24 mouse cellular contexts compared by ENCODE assay signal in the genomic region with DNA sequence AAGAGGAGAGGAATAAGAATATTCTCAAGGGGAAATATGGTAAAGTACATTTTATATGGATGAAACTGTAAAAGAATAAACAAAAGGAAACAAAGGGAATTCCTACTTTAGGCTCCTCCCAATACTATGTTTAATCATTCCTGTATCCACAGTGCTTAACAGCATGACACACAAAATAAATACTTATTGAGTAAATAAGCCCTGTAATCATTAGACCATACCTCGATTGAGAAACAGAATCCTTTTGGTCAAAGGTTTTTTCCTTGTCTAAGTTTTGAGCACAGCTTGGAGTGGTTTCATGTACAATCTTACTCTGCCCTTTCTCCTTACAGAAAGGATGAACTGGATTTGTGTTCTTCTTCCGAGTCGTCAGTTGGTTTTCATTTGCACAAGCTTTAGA. TPM values are rescaled to one million over a fixed set of nuclear protein-coding genes. Genes with fewer than 3 reads are reported as not detected.
DNase-seq lines count a peak whose midpoint lies in the region; ATAC-seq and TF ChIP-seq lines count a peak whose summit lies in the region.
"Had no signal": no experiment of that assay in that cellular context is flagged by ENCODE, and none has a peak within 500 bp of the region (broad histone marks: within the 10 kb centered on the region; RNA-seq: fewer than 3 reads in every experiment).

No protein-coding gene starts in this region.

- H3K79me2 ChIP-seq in liver, adult 2 months (ENCODE audit: control insufficient read depth, insufficient read depth, low read length), result no peaks in the 10 kb centered on the region

- H3K9ac ChIP-seq in liver, adult 2 months (ENCODE audit: low read depth, low read length), result no peak overlapping the region
- H3K9ac ChIP-seq in liver, postnatal 0 days (replicated peaks), result no peak overlapping the region
- no peak overlapping the region for H3K9ac ChIP-seq in liver, embryonic 11.5 days (ENCODE audit: low read depth, low read length)
- no peak overlapping the region for H3K9ac ChIP-seq in stomach, embryonic 16.5 days (ENCODE audit: low read length)
- H3K9ac ChIP-seq: embryonic facial prominence, embryonic 12.5 days; forebrain, embryonic 13.5 days; forebrain, embryonic 15.5 days had no signal

- TF ChIP-seq EP300 in liver, postnatal 0 days (IDR thresholded peaks at IDR 0.05; ENCODE audit: low read depth), result no peak

- H3K27ac ChIP-seq in liver, adult 2 months (replicated peaks; ENCODE audit: insufficient read depth, low read depth, low read length), result no peak overlapping the region
- no peak overlapping the region for H3K27ac ChIP-seq in liver, postnatal 0 days (ENCODE audit: low read depth)
- H3K27ac ChIP-seq in liver, embryonic 11.5 days (ENCODE audit: low read depth, low read length), result no peak overlapping the region
- no peak overlapping the region for H3K27ac ChIP-seq in stomach, embryonic 16.5 days (ENCODE audit: low read length)
- H3K27ac ChIP-seq: embryonic facial prominence, embryonic 10.5 days; embryonic facial prominence, embryonic 12.5 days; forebrain, embryonic 13.5 days; forebrain, embryonic 15.5 days had no signal

- peak; percentile 94 for DNase-seq in liver, adult 2 months (ENCODE audit: extremely low read depth, low read depth, low spot score)
- DNase-seq in liver, result no peak
- DNase-seq in liver, postnatal 0 days, result no peak
- no peak for DNase-seq in liver, embryonic 11.5 days (ENCODE audit: low spot score)
- DNase-seq in ovary, postnatal 10 days (ENCODE audit: low spot score), result no peak
- DNase-seq: adrenal gland, adult 8-10 months; adrenal gland, postnatal 14 days; adrenal gland, postnatal 36 days; B cell, adult 2 months; cerebellum, adult 11-12 months; cerebellum, adult 2 months; cerebellum, adult 9-10 months; cerebellum, postnatal 10 days; cerebellum, postnatal 25 days had no signal

- peaks cover 2% of the 10 kb centered on the region; the same call in 1 of the 2 replicates for H3K4me1 ChIP-seq in liver, adult 2 months (ENCODE audit: control insufficient read depth, insufficient read depth, low read length)
- H3K4me1 ChIP-seq in liver, postnatal 0 days (ENCODE audit: insufficient read depth), result no peaks in the 10 kb centered on the region
- H3K4me1 ChIP-seq in liver, embryonic 11.5 days (replicated peaks; ENCODE audit: control insufficient read depth, insufficient read depth, low read length), result no peaks in the 10 kb centered on the region
- H3K4me1 ChIP-seq in stomach, embryonic 16.5 days (ENCODE audit: control insufficient read depth, insufficient read depth, low read length), result no peaks in the 10 kb centered on the region
- H3K4me1 ChIP-seq: embryonic facial prominence, embryonic 10.5 days; embryonic facial prominence, embryonic 12.5 days; forebrain, embryonic 13.5 days; forebrain, embryonic 15.5 days had no signal

- H3K9me3 ChIP-seq in liver, postnatal 0 days (ENCODE audit: low read length), result no peaks in the 10 kb centered on the region
- no peaks in the 10 kb centered on the region for H3K9me3 ChIP-seq in liver, embryonic 11.5 days (ENCODE audit: control insufficient read depth, low read length)
- no peaks in the 10 kb centered on the region for H3K9me3 ChIP-seq in stomach, embryonic 16.5 days (replicated peaks; ENCODE audit: control insufficient read depth, low read length)
- H3K9me3 ChIP-seq: embryonic facial prominence, embryonic 10.5 days; embryonic facial prominence, embryonic 12.5 days; forebrain, embryonic 13.5 days; forebrain, embryonic 15.5 days; G1E had no signal

- H3K4me2 ChIP-seq in liver, postnatal 0 days (ENCODE audit: low read depth, low read length), result 0 out of 2 replicates have a peak overlapping the region, but pooled peaks have one; percentile 15
- no peak overlapping the region for H3K4me2 ChIP-seq in liver, embryonic 11.5 days
- H3K4me2 ChIP-seq in stomach, embryonic 16.5 days (ENCODE audit: low read depth, low read length), result no peak overlapping the region
- H3K4me2 ChIP-seq: embryonic facial prominence, embryonic 12.5 days; forebrain, embryonic 13.5 days; forebrain, embryonic 15.5 days had no signal

- no peaks in the 10 kb centered on the region for H3K36me3 ChIP-seq in liver, adult 2 months (ENCODE audit: control insufficient read depth, insufficient read depth, low read length)
- no peaks in the 10 kb centered on the region for H3K36me3 ChIP-seq in liver, postnatal 0 days (replicated peaks; ENCODE audit: insufficient read depth, low read length)
- H3K36me3 ChIP-seq in liver, embryonic 11.5 days (ENCODE audit: control insufficient read depth, insufficient read depth, low read length), result no peaks in the 10 kb centered on the region
- H3K36me3 ChIP-seq in stomach, embryonic 16.5 days (ENCODE audit: control insufficient read depth, insufficient read depth, low read length), result no peaks in the 10 kb centered on the region
- H3K36me3 ChIP-seq: embryonic facial prominence, embryonic 10.5 days; embryonic facial prominence, embryonic 12.5 days; forebrain, embryonic 15.5 days; G1E had no signal

- TF ChIP-seq POLR2A in liver, adult 2 months (IDR thresholded peaks at IDR 0.05; ENCODE audit: extremely low read depth, insufficient read depth, low read length), result no peak

- no peaks in the 10 kb centered on the region for H3K27me3 ChIP-seq in liver, adult 2 months (ENCODE audit: control insufficient read depth, insufficient read depth, low read length)
- no peaks in the 10 kb centered on the region for H3K27me3 ChIP-seq in liver, postnatal 0 days (ENCODE audit: insufficient read depth, low read length)
- H3K27me3 ChIP-seq in liver, embryonic 11.5 days (replicated peaks; ENCODE audit: control insufficient read depth, insufficient read depth, low read length), result no peaks in the 10 kb centered on the region; the same call in 1 of the 2 replicates
- H3K27me3 ChIP-seq in stomach, embryonic 16.5 days (ENCODE audit: control insufficient read depth, insufficient read depth, low read length), result no peaks in the 10 kb centered on the region
- H3K27me3 ChIP-seq: CH12.LX; embryonic facial prominence, embryonic 12.5 days; forebrain, embryonic 13.5 days; forebrain, embryonic 15.5 days; Patski had no signal

- H3K4me3 ChIP-seq in liver, adult 2 months (ENCODE audit: insufficient read depth, low read depth, low read length), result no peak overlapping the region
- no peak overlapping the region for H3K4me3 ChIP-seq in liver, postnatal 0 days (ENCODE audit: low read depth, low read length)
- no peak overlapping the region for H3K4me3 ChIP-seq in liver, embryonic 11.5 days (ENCODE audit: low read depth, low read length)
- no peak overlapping the region for H3K4me3 ChIP-seq in stomach, embryonic 16.5 days (replicated peaks; ENCODE audit: low read length)
- H3K4me3 ChIP-seq: embryonic facial prominence, embryonic 10.5 days; embryonic facial prominence, embryonic 12.5 days; forebrain, embryonic 13.5 days; forebrain, embryonic 15.5 days had no signal

- TF ChIP-seq CTCF in liver, adult 2 months (IDR thresholded peaks at IDR 0.05; ENCODE audit: low read depth, low read length), result no peak
- TF ChIP-seq CTCF in liver, postnatal 0 days (IDR thresholded peaks at IDR 0.05; ENCODE audit: low read depth), result no peak

- peak; percentile 70; the same call in 1 of the 2 replicates for ATAC-seq in liver, postnatal 0 days
- ATAC-seq in liver, embryonic 11.5 days (replicated peaks; ENCODE audit: low FRiP score), result no peak
- ATAC-seq in stomach, embryonic 16.5 days (ENCODE audit: insufficient read depth, low FRiP score), result peak; percentile 62; the same call in 1 of the 2 replicates
- ATAC-seq: activated CD4-positive, CD25-positive, alpha-beta regulatory T cell, adult 4 months; CD4-positive, CD25-positive, alpha-beta regulatory T cell, adult 4 months; forebrain, embryonic 13.5 days; forebrain, embryonic 15.5 days; Patski had no signal

- WGBS in liver, adult 2 months, result 22% methylated on average over 3 of the region's 3 CpGs
- 48% methylated on average over 3 of the region's 3 CpGs for WGBS in liver, postnatal 0 days (ENCODE audit: insufficient replicate concordance)
- WGBS in liver, embryonic 11.5 days, result 66% methylated on average over 3 of the region's 3 CpGs
- WGBS in stomach, embryonic 16.5 days, result 61% methylated on average over 3 of the region's 3 CpGs

RNA-seq across cellular contexts. Expression of a gene that starts 29.6 kb away (rescaled TPM):
- 13.8 and 15.4 TPM in 2 replicates for total RNA-seq in liver, adult 2 months (2014; rRNA removed)
- 5.7 and 6.3 TPM in 2 replicates for polyA plus RNA-seq in liver, adult 2 months (2012; rRNA removed)
- 7.7 and 8.4 TPM in 2 replicates for polyA plus RNA-seq in liver, postnatal 0 days (2015; fragmentation: Nextera tagmentation; extraction: Ambion mirVana)
- polyA plus RNA-seq in liver, embryonic 11.5 days (2014; fragmentation: Nextera tagmentation; extraction: Ambion mirVana), result 31.4 and 33.1 TPM in 2 replicates
- polyA plus RNA-seq in stomach, embryonic 16.5 days (2015; fragmentation: Nextera tagmentation; extraction: Ambion mirVana), result 63.5 and 67.6 TPM in 2 replicates

RNA-seq across cellular contexts. Expression of a gene that starts 37.2 kb away (rescaled TPM):
- not detected in 2 replicates for total RNA-seq in liver, adult 2 months (2014; rRNA removed)
- polyA plus RNA-seq in liver, adult 2 months (2012; rRNA removed), result not detected in 2 replicates
- polyA plus RNA-seq in liver, postnatal 0 days (2015; fragmentation: Nextera tagmentation; extraction: Ambion mirVana), result 0.05 and 0.06 TPM in 2 replicates
- polyA plus RNA-seq in liver, embryonic 11.5 days (2014; fragmentation: Nextera tagmentation; extraction: Ambion mirVana), result 0.05 TPM in 1 of 2 replicates, not detected in the other
- 0.14 and 0.20 TPM in 2 replicates for polyA plus RNA-seq in stomach, embryonic 16.5 days (2015; fragmentation: Nextera tagmentation; extraction: Ambion mirVana)
- total RNA-seq: adrenal gland, postnatal 14 days; adrenal gland, postnatal 36 days; CH12.LX; G1E had no signal
- polyA plus RNA-seq: G1E had no signal
